Mouse (Mus musculus): ENCODE measurements around the gene Cd302. TPM values are rescaled to one million over a fixed set of nuclear protein-coding genes. Genes with fewer than 3 reads are reported as not detected.

The Cd302 gene
- total RNA-seq, 2 experiments from 2014 or later: 11.0 to 11.7 TPM

- intact Hi-C loops (cut with DNase I): loop anchor here (10.0 kb wide), 2 partner anchors 248 to 668 kb away; no protein-coding TSS in a partner anchor
Measured at GRCm38 (mm10) chr2:60202900-60203530, 81.3 kb downstream of the Cd302 start.

More at GRCm38 (mm10) chr2:60202900-60203530, 81.3 kb downstream of the Cd302 start:
- no peak for DNase-seq

Other genes with a start within 250 kb of the Cd302 start
- 10 to 100 TPM; 44.6 to 54.8 TPM for gene Baz2b, start 74.6 kb downstream of the Cd302 start, total RNA-seq (2021)
- gene March7, start 74.6 kb downstream of the Cd302 start, total RNA-seq (2021): 10 to 100 TPM; 33.9 to 37.7 TPM
- 1 to 10 TPM in 1 of 2 experiments, under 1 TPM in 1; 0.84 to 2.2 TPM for gene Ly75, start 98.8 kb upstream of the Cd302 start, total RNA-seq (2021)

All from heart, postnatal 14 days (tissue).